Comparison of ENCODE assay signal across 27 mouse cellular contexts in genomic region chr12:16060461-16060860, GRCm38 (mm10).
DNase-seq lines count a peak whose midpoint lies in the region; ATAC-seq and TF ChIP-seq lines count a peak whose summit lies in the region.
"Had no signal": no experiment of that assay in that cellular context is flagged by ENCODE, and none has a peak within 500 bp of the region (broad histone marks: within the 10 kb centered on the region; RNA-seq: fewer than 3 reads in every experiment).

No protein-coding gene starts in this region.

- WGBS in embryonic facial prominence, embryonic 14.5 days: 49% methylated on average over 5 of the region's 5 CpGs
- 88% methylated on average over 5 of the region's 5 CpGs for WGBS in embryonic facial prominence, embryonic 10.5 days
- 31% methylated on average over 5 of the region's 5 CpGs for WGBS in limb, embryonic 14.5 days
- 90% methylated on average over 5 of the region's 5 CpGs for WGBS in limb, embryonic 10.5 days

- no peak overlapping the region for H3K9ac ChIP-seq in embryonic facial prominence, embryonic 14.5 days (ENCODE audit: low read depth, low read length)
- H3K9ac ChIP-seq in limb, embryonic 14.5 days (ENCODE audit: low read depth, low read length, severe bottlenecking): no peak overlapping the region
- H3K9ac ChIP-seq: forebrain, embryonic 15.5 days; hindbrain, embryonic 12.5 days; limb, embryonic 13.5 days; liver, embryonic 13.5 days had no signal

- H3K27ac ChIP-seq in embryonic facial prominence, embryonic 14.5 days (replicated peaks; ENCODE audit: low read depth, low read length): no peak overlapping the region
- H3K27ac ChIP-seq in embryonic facial prominence, embryonic 10.5 days (replicated peaks): no peak overlapping the region
- H3K27ac ChIP-seq in limb, embryonic 14.5 days (replicated peaks; ENCODE audit: low read depth, low read length): no peak overlapping the region
- no peak overlapping the region for H3K27ac ChIP-seq in limb, embryonic 10.5 days
- H3K27ac ChIP-seq: forebrain, embryonic 15.5 days; hindbrain, embryonic 12.5 days; limb, embryonic 13.5 days; liver, embryonic 13.5 days; macrophage; stomach, postnatal 0 days had no signal

- H3K9me3 ChIP-seq in embryonic facial prominence, embryonic 14.5 days (ENCODE audit: control insufficient read depth, low read length): no peaks in the 10 kb centered on the region
- no peaks in the 10 kb centered on the region for H3K9me3 ChIP-seq in embryonic facial prominence, embryonic 10.5 days
- H3K9me3 ChIP-seq in limb, embryonic 14.5 days (ENCODE audit: control insufficient read depth, low read length): no peaks in the 10 kb centered on the region
- no peaks in the 10 kb centered on the region for H3K9me3 ChIP-seq in limb, embryonic 10.5 days (replicated peaks)
- H3K9me3 ChIP-seq: forebrain, embryonic 15.5 days; hindbrain, embryonic 12.5 days; limb, embryonic 13.5 days; liver, embryonic 13.5 days had no signal

- no peak overlapping the region for H3K4me3 ChIP-seq in embryonic facial prominence, embryonic 14.5 days (ENCODE audit: low read depth, low read length)
- no peak overlapping the region for H3K4me3 ChIP-seq in embryonic facial prominence, embryonic 10.5 days
- H3K4me3 ChIP-seq in limb, embryonic 14.5 days (replicated peaks; ENCODE audit: low read length): no peak overlapping the region
- no peak overlapping the region for H3K4me3 ChIP-seq in limb, embryonic 10.5 days
- H3K4me3 ChIP-seq: forebrain, embryonic 15.5 days; hindbrain, embryonic 12.5 days; limb, embryonic 13.5 days; liver, embryonic 13.5 days had no signal

- no peak for ATAC-seq in embryonic facial prominence, embryonic 14.5 days (ENCODE audit: low read depth)
- no peak for ATAC-seq in limb, embryonic 14.5 days (ENCODE audit: low FRiP score, low read depth)
- ATAC-seq: forebrain, embryonic 15.5 days; midbrain, embryonic 16.5 days had no signal

- H3K4me1 ChIP-seq in embryonic facial prominence, embryonic 14.5 days (ENCODE audit: control insufficient read depth, insufficient read depth, low read length): no peaks in the 10 kb centered on the region
- H3K4me1 ChIP-seq in embryonic facial prominence, embryonic 10.5 days: no peaks in the 10 kb centered on the region
- H3K4me1 ChIP-seq in limb, embryonic 14.5 days (ENCODE audit: control insufficient read depth, insufficient read depth, low read length): peaks cover 12% of the 10 kb centered on the region; the same call in 1 of the 2 replicates
- H3K4me1 ChIP-seq in limb, embryonic 10.5 days: peaks cover 2% of the 10 kb centered on the region; the same call in 1 of the 2 replicates
- H3K4me1 ChIP-seq: forebrain, embryonic 15.5 days; hindbrain, embryonic 12.5 days; liver, embryonic 13.5 days had no signal

- H3K36me3 ChIP-seq in embryonic facial prominence, embryonic 14.5 days (ENCODE audit: control insufficient read depth, insufficient read depth, low read length): no peaks in the 10 kb centered on the region
- no peaks in the 10 kb centered on the region for H3K36me3 ChIP-seq in embryonic facial prominence, embryonic 10.5 days (replicated peaks)
- no peaks in the 10 kb centered on the region for H3K36me3 ChIP-seq in limb, embryonic 14.5 days (ENCODE audit: control insufficient read depth, insufficient read depth, low read length)
- H3K36me3 ChIP-seq in limb, embryonic 10.5 days: no peaks in the 10 kb centered on the region
- H3K36me3 ChIP-seq: forebrain, embryonic 15.5 days; G1E; hindbrain, embryonic 12.5 days; limb, embryonic 13.5 days; liver, embryonic 13.5 days had no signal

- no peaks in the 10 kb centered on the region for H3K27me3 ChIP-seq in embryonic facial prominence, embryonic 14.5 days (replicated peaks; ENCODE audit: control insufficient read depth, insufficient read depth, low read length)
- no peaks in the 10 kb centered on the region for H3K27me3 ChIP-seq in embryonic facial prominence, embryonic 10.5 days (replicated peaks; ENCODE audit: low read depth, poor library complexity, severe bottlenecking)
- no peaks in the 10 kb centered on the region for H3K27me3 ChIP-seq in limb, embryonic 14.5 days (ENCODE audit: control insufficient read depth, insufficient read depth, low read length)
- H3K27me3 ChIP-seq in limb, embryonic 10.5 days (ENCODE audit: low read depth, poor library complexity, severe bottlenecking): no peaks in the 10 kb centered on the region
- H3K27me3 ChIP-seq: CH12.LX; forebrain, embryonic 15.5 days; hindbrain, embryonic 12.5 days; limb, embryonic 13.5 days; liver, embryonic 13.5 days had no signal

- peak; percentile 56 for DNase-seq in embryonic facial prominence, embryonic 14.5 days (ENCODE audit: low spot score)
- no peak for DNase-seq in embryonic facial prominence, embryonic 10.5 days (ENCODE audit: low spot score)
- DNase-seq in limb, embryonic 14.5 days (ENCODE audit: low spot score): peak; percentile 67
- DNase-seq in limb, embryonic 10.5 days (ENCODE audit: low spot score): no peak
- peak; percentile 63 for DNase-seq in retina, postnatal 1 day
- no peak for DNase-seq in retina, embryonic 14.5 days (ENCODE audit: low spot score)
- DNase-seq in skeletal muscle tissue, adult 2 months (ENCODE audit: low read depth, low spot score): peak; percentile 26
- DNase-seq in B cell, adult 2 months: no peak
- DNase-seq: adrenal gland, adult 8-10 months; cerebellum, adult 18-20 months; gastrocnemius, postnatal 10 days; heart, adult 11 months; kidney, adult 11 months; kidney, postnatal 25 days; layer of hippocampus, postnatal 36 days; liver, embryonic 13.5 days; thymus, adult 2 months; thymus, postnatal 4 days had no signal

- TF ChIP-seq POLR2A in limb, embryonic 14.5 days (IDR thresholded peaks at IDR 0.05; ENCODE audit: borderline replicate concordance, extremely low read depth, insufficient read depth, insufficient read length): no peak

- no peak overlapping the region for H3K4me2 ChIP-seq in embryonic facial prominence, embryonic 14.5 days (ENCODE audit: low read depth, low read length)
- H3K4me2 ChIP-seq in limb, embryonic 14.5 days (replicated peaks; ENCODE audit: low read depth, low read length, severe bottlenecking): no peak overlapping the region
- H3K4me2 ChIP-seq: forebrain, embryonic 15.5 days; heart, embryonic 11.5 days; hindbrain, embryonic 12.5 days; limb, embryonic 13.5 days; liver, embryonic 13.5 days had no signal

Comparison
In these comparisons a context has a peak if more than half of its experiments do, and no peak if none do; other contexts are left out.
1. DNase-seq: peak in embryonic facial prominence, embryonic 14.5 days (single experiment), limb, embryonic 14.5 days (single experiment), retina, postnatal 1 day (single experiment) and skeletal muscle tissue, adult 2 months (single experiment); none in embryonic facial prominence, embryonic 10.5 days (single experiment), limb, embryonic 10.5 days (single experiment), retina, embryonic 14.5 days (single experiment) and B cell, adult 2 months (0 of 2).